Mouse (Mus musculus): Measurements from ENCODE around the gene Fam177a. TPM values are rescaled to one million over a fixed set of nuclear protein-coding genes. Genes with fewer than 3 reads are reported as not detected.

Fam177a gene
- polyA plus RNA-seq (2012; ENCODE audit: low replicate concordance): 5.9 and 7.1 TPM in 2 replicates

DNA sequence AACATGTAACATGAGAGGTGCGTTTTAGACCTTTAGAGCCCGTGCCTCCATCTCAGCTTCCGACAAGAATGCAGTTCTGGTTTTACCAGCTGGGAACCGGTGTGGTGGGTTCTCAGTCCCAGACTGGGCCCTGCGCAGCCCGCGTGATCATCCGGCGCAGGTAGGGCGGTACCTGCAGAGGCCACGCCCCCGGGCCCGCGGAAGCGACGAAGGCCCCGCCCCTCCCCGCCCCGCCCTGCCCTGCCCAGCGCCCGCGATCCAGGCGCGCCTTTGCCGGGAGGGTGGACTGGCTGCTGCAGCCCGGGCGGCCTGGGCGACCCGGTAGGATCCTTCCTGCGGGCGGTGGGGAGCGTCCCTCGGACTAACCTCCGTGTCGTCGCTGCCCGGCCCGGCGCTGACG lies at the start of gene Fam177a:
Gene Fam177a, plus strand, starts transcription at position 228 of the 400 bp plus-strand sequence.

GRCm38 (mm10) chr12:55079726-55080600 lies 44.3 kb upstream of the Fam177a start, which contains the start of the genes 2700097O09Rik and Srp54a:
2700097O09Rik (minus strand) TSS chr12:55080110.
Srp54a (plus strand) TSS chr12:55080262.

DNA sequence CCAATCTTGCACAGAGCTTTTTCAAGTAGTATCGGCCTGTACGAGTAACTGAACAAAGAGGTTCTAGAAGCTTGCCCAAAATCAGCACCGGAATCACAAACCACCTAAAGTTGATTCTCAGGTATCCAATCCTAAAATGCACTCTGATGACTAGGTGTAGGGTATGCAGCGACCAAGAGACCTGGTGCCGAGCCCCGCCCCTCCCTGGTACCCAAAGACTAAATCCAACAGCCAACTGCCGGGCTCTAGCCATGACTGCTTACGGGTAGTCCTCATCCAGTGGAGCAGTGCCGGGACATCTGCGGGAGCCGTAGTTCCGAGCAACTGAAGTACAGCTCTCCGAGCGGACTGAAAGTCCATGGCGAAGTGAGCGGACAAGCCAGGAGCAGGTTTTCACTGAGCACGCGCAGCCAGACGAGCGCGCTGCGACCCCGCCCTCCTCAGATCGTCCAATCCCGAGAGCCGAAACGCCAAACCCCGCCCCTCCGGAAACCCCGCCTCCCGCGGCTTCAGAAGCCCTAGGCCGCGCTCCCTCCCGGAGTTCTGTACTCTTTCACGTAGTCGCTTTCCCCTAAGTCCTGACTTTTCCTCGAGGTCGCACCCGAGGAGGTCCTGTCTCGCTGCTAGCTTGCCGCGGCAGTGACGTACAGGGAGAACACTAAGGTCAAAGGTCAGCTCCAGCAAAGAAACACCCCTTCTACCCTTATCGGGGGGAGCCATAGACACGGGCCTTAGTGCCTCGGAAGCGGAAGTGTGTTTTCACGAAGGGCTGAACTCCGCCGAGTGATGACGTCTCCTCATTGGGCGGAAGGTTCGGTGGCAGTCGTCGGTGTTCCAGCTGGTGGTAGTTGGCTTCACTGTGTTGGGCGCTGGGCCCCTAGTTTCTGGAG lies 30.5 kb downstream of the Fam177a start, which contains the start of gene Srp54b:
Gene Srp54b, plus strand, starts transcription at position 546 of the 890 bp plus-strand sequence.

Other genes starting within 250 kb of the Fam177a start
- gene Gm20403, start 137.9 kb upstream of the Fam177a start, polyA plus RNA-seq (2012; ENCODE audit: low replicate concordance): 0.85 and 0.88 TPM in 2 replicates
- gene Baz1a, start 110.1 kb upstream of the Fam177a start, polyA plus RNA-seq (2012; ENCODE audit: low replicate concordance): 20.8 and 36.6 TPM in 2 replicates
- gene 2700097O09Rik, start 44.4 kb upstream of the Fam177a start, polyA plus RNA-seq (2012; ENCODE audit: low replicate concordance): 0.05 and 0.66 TPM in 2 replicates
- gene Srp54a, start 44.2 kb upstream of the Fam177a start, polyA plus RNA-seq (2012; ENCODE audit: low replicate concordance): 1.1 and 1.2 TPM in 2 replicates
- gene Srp54b, start 30.6 kb downstream of the Fam177a start, polyA plus RNA-seq (2012; ENCODE audit: low replicate concordance): 49.4 and 87.8 TPM in 2 replicates
- not detected in 2 replicates for gene 1700047I17Rik2, start 75.1 kb downstream of the Fam177a start, polyA plus RNA-seq (2012; ENCODE audit: low replicate concordance)
- gene Srp54c, start 105.7 kb downstream of the Fam177a start, polyA plus RNA-seq (2012; ENCODE audit: low replicate concordance): 0.39 and 2.1 TPM in 2 replicates
- 0.50 and 0.75 TPM in 2 replicates for gene 1110008L16Rik, start 175.1 kb downstream of the Fam177a start, polyA plus RNA-seq (2012; ENCODE audit: low replicate concordance)
- gene Ppp2r3c, start 178.5 kb downstream of the Fam177a start, polyA plus RNA-seq (2012; ENCODE audit: low replicate concordance): 0.17 and 1.3 TPM in 2 replicates

Measured in hematopoietic multipotent progenitor cell, adult 10-12 weeks (in vitro differentiated cells).